Mouse (Mus musculus) megakaryocyte, embryonic 14.5 days (primary cell): ENCODE measurements around the gene Ldlrad3. TPM values are rescaled to one million over a fixed set of nuclear protein-coding genes. Genes with fewer than 3 reads are reported as not detected.

ENCODE experiments used
- H3K27me3 ChIP-seq: replicated peaks from 2 replicates; pipeline ENCODE3; 2012; ENCODE audit warnings: inconsistent platforms
- H3K36me3 ChIP-seq: replicated peaks from 2 replicates; pipeline ENCODE3; 2012; ENCODE audit warnings: low read length, inconsistent platforms, mixed read lengths
- H3K4me1 ChIP-seq: 2 replicates; pipeline ENCODE4 v1.6.1; 2012; ENCODE audit warnings: inconsistent platforms
- H3K4me3 ChIP-seq: replicated peaks from 2 replicates; pipeline ENCODE3; 2012; ENCODE audit warnings: moderate library complexity, mild to moderate bottlenecking, inconsistent platforms
- H3K9me3 ChIP-seq: 2 replicates; pipeline ENCODE4 v1.6.1; 2012; ENCODE audit warnings: inconsistent platforms
- FLI1 ChIP-seq: IDR thresholded peaks from 2 replicates; pipeline ENCODE4 v1.6.1; 2012; ENCODE audit warnings: low read length, inconsistent platforms, mixed read lengths
- GATA1 ChIP-seq: IDR thresholded peaks from 3 replicates; pipeline ENCODE4 v1.6.1; 2012; ENCODE audit warnings: mixed read lengths, low read length, inconsistent platforms, borderline replicate concordance
- polyA plus RNA-seq: library from polyadenylated mRNA; stranded (reverse); fragments of >175 nt; gene quantifications from 2 replicates; pipeline ENCODE4 v1.2.3, GENCODE M21; 2012; ENCODE audit warnings: low replicate concordance; ENCODE audit not compliant: insufficient read depth

Ldlrad3 gene
- polyA plus RNA-seq = 0.22 TPM in 1 of 2 replicates, not detected in the other

- TF ChIP-seq FLI1 = no peak
- TF ChIP-seq GATA1 = no peak
- Histone ChIP-seq H3K4me1 (peaks cover 36% of the 10 kb centered on the region), H3K36me3 (no peaks in the 10 kb centered on the region), H3K9me3 (peaks cover 5% of the 10 kb centered on the region; the same call in 1 of the 2 replicates), H3K27me3 (peaks cover 31% of the 10 kb centered on the region), H3K4me3 (peak within 1 kb of the TSS; percentile 92)
These were observed at the start of gene Ldlrad3 for GRCm38 (mm10) chr2:102185951-102186561. Ldlrad3 (minus strand) TSS chr2:102186385.

DNA sequence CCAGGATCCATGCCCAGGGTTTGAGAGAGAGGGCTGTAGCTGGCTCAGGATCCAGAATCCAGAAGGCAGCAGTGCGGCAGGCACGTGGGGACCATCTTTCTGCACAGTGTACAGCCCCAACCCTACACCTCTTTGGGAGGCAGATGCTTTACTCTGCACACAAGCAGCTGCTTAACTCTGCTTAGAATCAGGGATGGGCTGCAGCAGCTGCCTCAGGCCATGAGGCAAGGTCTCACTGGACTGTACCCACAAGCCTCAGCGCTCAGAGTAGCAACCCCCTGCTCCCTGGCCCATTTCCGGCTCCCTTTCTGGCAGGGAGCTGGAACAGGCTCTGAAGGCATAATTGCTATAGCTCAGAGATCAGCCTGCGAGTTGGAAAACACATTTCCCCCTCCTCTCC, 45.3 kb upstream of the Ldlrad3 start:
- Histone ChIP-seq H3K4me3 (no peak overlapping the region), H3K9me3 (peaks cover 7% of the 10 kb centered on the region; the same call in 1 of the 2 replicates), H3K36me3 (no peaks in the 10 kb centered on the region), H3K27me3 (peaks cover 4% of the 10 kb centered on the region), H3K4me1 (no peaks in the 10 kb centered on the region)
- TF ChIP-seq GATA1 (no peak), FLI1 (no peak)

GRCm38 (mm10) chr2:102229126-102229525, 42.9 kb upstream of the Ldlrad3 start:
- no peaks in the 10 kb centered on the region for H3K4me1 ChIP-seq

DNA sequence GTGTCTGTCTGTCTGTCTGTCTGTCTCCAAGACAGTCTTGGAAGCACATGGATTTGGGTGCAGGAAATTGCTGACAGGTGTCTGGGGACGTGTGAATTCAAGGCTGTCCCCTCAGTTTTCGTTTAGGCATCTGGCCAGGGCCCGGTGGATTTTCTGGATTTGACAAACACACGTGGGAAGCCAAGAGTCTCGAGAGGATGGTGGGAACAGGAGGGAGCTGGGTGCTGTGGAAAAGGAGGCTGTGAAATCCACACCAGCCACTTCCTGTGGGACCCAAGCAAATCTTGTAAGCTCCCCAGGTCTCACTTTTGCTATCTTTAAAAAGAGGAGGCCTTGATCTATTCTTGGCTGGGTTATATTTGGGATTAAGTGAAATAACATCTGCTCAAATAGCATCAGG, 42.1 kb upstream of the Ldlrad3 start:
- H3K4me1 ChIP-seq = no peaks in the 10 kb centered on the region
- no peak for TF ChIP-seq GATA1
- no peak for TF ChIP-seq FLI1
- H3K36me3 ChIP-seq = no peaks in the 10 kb centered on the region
- no peak overlapping the region for H3K4me3 ChIP-seq
- peaks cover 11% of the 10 kb centered on the region for H3K27me3 ChIP-seq
- peaks cover 9% of the 10 kb centered on the region; the same call in 1 of the 2 replicates for H3K9me3 ChIP-seq

More at GRCm38 (mm10) chr2:102229126-102229525, 42.9 kb upstream of the Ldlrad3 start:
- H3K9me3 ChIP-seq = peaks cover 9% of the 10 kb centered on the region; the same call in 1 of the 2 replicates
- no peak overlapping the region for H3K4me3 ChIP-seq
- no peaks in the 10 kb centered on the region for H3K36me3 ChIP-seq
- TF ChIP-seq FLI1 (no peak), GATA1 (no peak)
- peaks cover 9% of the 10 kb centered on the region for H3K27me3 ChIP-seq

DNA sequence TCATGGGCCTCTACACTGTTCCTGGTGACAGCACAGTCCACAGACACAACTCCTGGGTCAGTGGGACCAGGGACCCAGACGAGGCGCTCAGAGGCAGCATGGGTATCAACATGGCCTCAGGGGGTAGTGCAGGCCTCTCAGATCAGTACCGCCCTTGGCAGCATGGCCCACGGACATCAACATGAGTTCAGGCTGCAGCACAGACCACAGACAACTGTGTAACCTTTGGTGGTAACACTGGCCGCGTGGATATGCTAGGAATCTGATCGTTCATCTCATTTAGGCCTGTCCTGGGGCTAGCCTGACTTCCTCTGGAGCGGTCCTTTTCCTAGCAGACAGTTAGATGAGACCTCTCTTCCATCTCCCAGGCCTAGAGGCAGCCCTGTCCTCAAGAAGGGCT, 41.7 kb upstream of the Ldlrad3 start:
- TF ChIP-seq GATA1 = no peak
- Histone ChIP-seq H3K36me3 (no peaks in the 10 kb centered on the region), H3K4me1 (no peaks in the 10 kb centered on the region), H3K4me3 (no peak overlapping the region), H3K27me3 (peaks cover 11% of the 10 kb centered on the region), H3K9me3 (peaks cover 9% of the 10 kb centered on the region; the same call in 1 of the 2 replicates)

- Histone ChIP-seq H3K27me3 (peaks cover 7% of the 10 kb centered on the region), H3K36me3 (no peaks in the 10 kb centered on the region), H3K9me3 (peaks cover 9% of the 10 kb centered on the region; the same call in 1 of the 2 replicates), H3K4me3 (no peak overlapping the region), H3K4me1 (no peaks in the 10 kb centered on the region)
- TF ChIP-seq GATA1 (no peak), FLI1 (no peak)
These were observed 40.1 kb upstream of the Ldlrad3 start for GRCm38 (mm10) chr2:102226274-102226673.

DNA sequence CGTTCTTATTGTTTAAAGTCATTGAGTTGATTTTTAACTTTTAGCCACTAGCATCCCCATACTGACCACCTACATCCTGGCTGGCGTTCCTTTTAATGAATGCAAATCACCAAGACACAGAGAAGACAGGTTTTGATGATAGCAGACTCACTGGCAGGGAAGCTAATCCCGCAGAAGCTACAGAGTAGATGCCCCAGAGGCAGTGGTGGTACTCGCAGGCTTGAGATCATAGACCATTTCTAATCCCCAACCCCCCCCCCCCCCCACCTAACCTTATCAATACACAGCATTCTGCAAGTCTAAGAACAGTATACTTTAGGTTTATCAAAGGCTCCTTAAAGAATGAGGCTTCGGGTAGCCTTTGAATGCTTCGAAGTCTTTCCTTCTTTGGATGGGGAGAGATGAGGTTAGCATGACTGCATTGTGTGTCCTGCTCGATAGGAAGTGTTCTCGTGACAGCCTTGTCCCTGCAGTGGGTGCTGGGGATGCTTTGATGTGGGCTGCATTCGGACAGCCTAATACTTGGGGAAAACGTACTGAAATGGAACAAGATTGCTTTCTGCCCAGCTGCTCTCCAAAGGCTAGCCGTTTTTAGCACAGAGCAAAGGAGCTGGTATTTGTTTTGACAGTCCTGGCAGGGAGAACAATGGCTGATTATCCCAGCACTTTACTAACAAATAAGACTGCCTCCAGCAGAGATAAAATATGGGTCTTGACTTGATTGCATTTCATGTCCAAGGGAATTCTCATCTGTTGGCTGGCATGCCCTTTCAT, 37.4 kb upstream of the Ldlrad3 start:
- H3K4me1 ChIP-seq = no peaks in the 10 kb centered on the region
- no peaks in the 10 kb centered on the region for H3K36me3 ChIP-seq
- H3K4me3 ChIP-seq = no peak overlapping the region
- peaks cover 7% of the 10 kb centered on the region for H3K27me3 ChIP-seq
- TF ChIP-seq FLI1 (no peak), GATA1 (no peak)
- H3K9me3 ChIP-seq = peaks cover 9% of the 10 kb centered on the region; the same call in 1 of the 2 replicates

DNA sequence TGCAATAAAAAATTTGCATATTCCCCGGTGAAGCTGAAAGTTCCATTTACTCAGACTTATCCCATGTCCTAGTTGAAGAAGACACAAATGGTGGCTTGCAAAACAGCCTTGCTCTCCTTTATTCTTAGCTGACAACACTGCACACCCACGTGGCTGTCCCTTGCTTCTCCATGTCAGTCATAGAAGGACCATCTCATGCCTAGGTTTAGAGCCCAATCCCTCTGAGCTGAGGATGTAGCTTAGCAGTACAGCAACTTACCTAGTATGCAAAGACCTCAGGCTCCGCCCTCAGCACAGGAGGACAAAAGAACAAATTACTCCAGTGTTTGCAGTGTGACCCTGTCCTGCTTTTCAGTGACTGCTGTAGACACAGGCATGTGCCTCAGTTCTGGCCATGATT, 36.6 kb upstream of the Ldlrad3 start:
- H3K4me1 ChIP-seq = no peaks in the 10 kb centered on the region
- no peaks in the 10 kb centered on the region for H3K36me3 ChIP-seq
- peaks cover 5% of the 10 kb centered on the region; the same call in 1 of the 2 replicates for H3K9me3 ChIP-seq

GRCm38 (mm10) chr2:102216817-102217216, 30.6 kb upstream of the Ldlrad3 start:
- Histone ChIP-seq H3K4me3 (no peak overlapping the region), H3K4me1 (no peaks in the 10 kb centered on the region), H3K27me3 (no peaks in the 10 kb centered on the region), H3K9me3 (no peaks in the 10 kb centered on the region), H3K36me3 (no peaks in the 10 kb centered on the region)
- TF ChIP-seq FLI1 (no peak), GATA1 (no peak)

More for the DNA sequence above, 36.6 kb upstream of the Ldlrad3 start:
- TF ChIP-seq GATA1 (no peak), FLI1 (no peak)
- no peak overlapping the region for H3K4me3 ChIP-seq
- H3K27me3 ChIP-seq = peaks cover 7% of the 10 kb centered on the region

- Histone ChIP-seq H3K36me3 (no peaks in the 10 kb centered on the region), H3K27me3 (peaks cover 5% of the 10 kb centered on the region), H3K9me3 (no peaks in the 10 kb centered on the region), H3K4me1 (no peaks in the 10 kb centered on the region), H3K4me3 (no peak overlapping the region)
- TF ChIP-seq GATA1 (no peak), FLI1 (no peak)
These were observed 25.9 kb upstream of the Ldlrad3 start for GRCm38 (mm10) chr2:102212096-102212495.
